Mouse (Mus musculus) MEL (cell line): ENCODE measurements around the gene Fundc1. TPM values are rescaled to one million over a fixed set of nuclear protein-coding genes. Genes with fewer than 3 reads are reported as not detected.

Experiments
- DNase-seq: peaks from one replicate; pipeline ENCODE4 v3.0.0; 2011; ENCODE audit warnings: low read depth, low spot score
- H3K27ac ChIP-seq: 2 replicates; pipeline ENCODE4 v1.5.1; 2012; ENCODE audit warnings: low read depth, mild to moderate bottlenecking, control low read depth, low read length, moderate library complexity; ENCODE audit not compliant: control insufficient read depth
- H3K27me3 ChIP-seq, 2 experiments: fragments of 150-350 bp in 1 of 2; sonication (generic) in 1 of 2; 2 replicates each; pipeline ENCODE4 v1.6.1; 2012; ENCODE audit warnings: low read length in 2 of 2, mild to moderate bottlenecking in 2 of 2, improper control_type of control experiment in 1 of 2, moderate library complexity in 1 of 2; ENCODE audit not compliant: insufficient read depth in 2 of 2, control insufficient read depth in 1 of 2
- H3K36me3 ChIP-seq, 2 experiments: 2 replicates each; pipeline ENCODE4 v1.6.1; 2012 to 2014; ENCODE audit warnings: low read length in 2 of 2, improper control_type of control experiment in 1 of 2, inconsistent platforms in 1 of 2, mild to moderate bottlenecking in 1 of 2; ENCODE audit not compliant: insufficient read depth in 2 of 2, control insufficient read depth in 1 of 2
- H3K4me1 ChIP-seq, 2 experiments: fragments of 150-350 bp in 1 of 2; sonication (generic) in 1 of 2; 2 replicates each; pipeline ENCODE4 v1.6.1; 2012; ENCODE audit warnings: low read length in 2 of 2, improper control_type of control experiment in 1 of 2, mild to moderate bottlenecking in 1 of 2; ENCODE audit not compliant: insufficient read depth in 2 of 2, control insufficient read depth in 1 of 2
- H3K4me3 ChIP-seq, 2 experiments: fragments of 150-350 bp in 1 of 2; sonication (generic) in 1 of 2; 2 replicates each; pipeline ENCODE4 v1.5.1; 2012; ENCODE audit warnings: low read depth in 2 of 2, low read length in 2 of 2, mild to moderate bottlenecking in 2 of 2, moderate library complexity in 2 of 2, control low read depth in 1 of 2, improper control_type of control experiment in 1 of 2; ENCODE audit not compliant: control insufficient read depth in 1 of 2, insufficient read depth in 1 of 2
- H3K79me2 ChIP-seq: 2 replicates; pipeline ENCODE4 v1.6.1; 2012; ENCODE audit warnings: mild to moderate bottlenecking, low read length, moderate library complexity; ENCODE audit not compliant: control insufficient read depth, poor library complexity, insufficient read depth
- H3K9ac ChIP-seq: 2 replicates; pipeline ENCODE4 v1.6.1; 2012; ENCODE audit warnings: low read depth, mild to moderate bottlenecking, control low read depth, low read length, moderate library complexity; ENCODE audit not compliant: control insufficient read depth, poor library complexity, severe bottlenecking
- H3K9me3 ChIP-seq: fragments of 150-350 bp; sonication (generic); replicated peaks from 2 replicates; pipeline ENCODE4 v1.6.1; 2012; ENCODE audit warnings: mild to moderate bottlenecking, low read length, improper control_type of control experiment, moderate library complexity; ENCODE audit not compliant: insufficient read depth
- BHLHE40 ChIP-seq: IDR thresholded peaks from 2 replicates; pipeline ENCODE4 v1.6.1; 2012; ENCODE audit warnings: low read depth, mild to moderate bottlenecking, inconsistent platforms, low read length, improper control_type of control experiment, borderline replicate concordance
- CHD1 ChIP-seq: IDR thresholded peaks from 2 replicates; pipeline ENCODE4 v1.6.1; 2012; ENCODE audit warnings: low read depth, mild to moderate bottlenecking, inconsistent platforms, low read length, improper control_type of control experiment
- CHD2 ChIP-seq: IDR thresholded peaks from 2 replicates; pipeline ENCODE4 v1.6.1; 2011; ENCODE audit warnings: low read length, improper control_type of control experiment
- CTCF ChIP-seq, 3 experiments: IDR thresholded peaks in 2 of 3; conservative IDR thresholded peaks in 1 of 3; 2 replicates each; pipeline ENCODE4 v1.5.1; 2011 to 2012; ENCODE audit warnings: low read length in 3 of 3, low read depth in 2 of 3, mild to moderate bottlenecking in 2 of 3, improper control_type of control experiment in 1 of 3, inconsistent platforms in 1 of 3, mixed read lengths in 1 of 3, moderate library complexity in 1 of 3; ENCODE audit not compliant: control insufficient read depth in 1 of 3, insufficient read depth in 1 of 3, poor library complexity in 1 of 3, severe bottlenecking in 1 of 3
- E2F4 ChIP-seq: IDR thresholded peaks from 2 replicates; pipeline ENCODE4 v1.6.1; 2011; ENCODE audit warnings: low read depth, low read length, improper control_type of control experiment, borderline replicate concordance
- ELF1 ChIP-seq: IDR thresholded peaks from 2 replicates; pipeline ENCODE4 v1.6.1; 2014; ENCODE audit warnings: low read depth, mild to moderate bottlenecking, inconsistent platforms, low read length, improper control_type of control experiment, moderate library complexity
- EP300 ChIP-seq, 2 experiments: IDR thresholded peaks; 2 replicates each; pipeline ENCODE4 v1.6.1; 2011; ENCODE audit warnings: improper control_type of control experiment in 2 of 2, low read length in 2 of 2, low read depth in 1 of 2, mild to moderate bottlenecking in 1 of 2
- ETS1 ChIP-seq: IDR thresholded peaks from 2 replicates; pipeline ENCODE4 v1.6.1; 2012; ENCODE audit warnings: low read depth, mild to moderate bottlenecking, inconsistent platforms, low read length, improper control_type of control experiment, moderate library complexity
- GATA1 ChIP-seq: IDR thresholded peaks from 2 replicates; pipeline ENCODE4 v1.6.1; 2011; ENCODE audit warnings: low read depth, low read length, improper control_type of control experiment
- HCFC1 ChIP-seq: IDR thresholded peaks from 2 replicates; pipeline ENCODE4 v1.6.1; 2012; ENCODE audit warnings: low read depth, mild to moderate bottlenecking, inconsistent platforms, low read length, improper control_type of control experiment, moderate library complexity
- JUND ChIP-seq: IDR thresholded peaks from 2 replicates; pipeline ENCODE4 v1.6.1; 2011; ENCODE audit warnings: low read depth, mild to moderate bottlenecking, improper control_type of control experiment, low read length
- KAT2A ChIP-seq: conservative IDR thresholded peaks from 2 replicates; pipeline ENCODE4 v1.6.1; 2012; ENCODE audit warnings: low read depth, low read length, improper control_type of control experiment, inconsistent platforms
- MAFK ChIP-seq: IDR thresholded peaks from 2 replicates; pipeline ENCODE4 v1.6.1; 2011; ENCODE audit warnings: low read depth, mild to moderate bottlenecking, low read length, improper control_type of control experiment, borderline replicate concordance
- MAX ChIP-seq: IDR thresholded peaks from 2 replicates; pipeline ENCODE4 v1.6.1; 2011; ENCODE audit warnings: low read length, improper control_type of control experiment
- MEF2A ChIP-seq: IDR thresholded peaks from 2 replicates; pipeline ENCODE4 v1.6.1; 2014; ENCODE audit warnings: low read depth, mild to moderate bottlenecking, inconsistent platforms, low read length, improper control_type of control experiment; ENCODE audit not compliant: poor library complexity, insufficient replicate concordance, severe bottlenecking; ENCODE audit errors: extremely low read depth
- MXI1 ChIP-seq: IDR thresholded peaks from 2 replicates; pipeline ENCODE4 v1.6.1; 2011; ENCODE audit warnings: mild to moderate bottlenecking, low read depth, low read length, improper control_type of control experiment
- MYB ChIP-seq: IDR thresholded peaks from 2 replicates; pipeline ENCODE4 v1.6.1; 2011; ENCODE audit warnings: mild to moderate bottlenecking, low read depth, low read length, improper control_type of control experiment
- MYC ChIP-seq: IDR thresholded peaks from 2 replicates; pipeline ENCODE4 v1.6.1; 2011; ENCODE audit warnings: low read depth, mild to moderate bottlenecking, low read length, improper control_type of control experiment, moderate library complexity
- NELFE ChIP-seq: IDR thresholded peaks from 2 replicates; pipeline ENCODE4 v1.6.1; 2011; ENCODE audit warnings: low read depth, low read length, improper control_type of control experiment
- NRF1 ChIP-seq: IDR thresholded peaks from 2 replicates; pipeline ENCODE4 v1.6.1; 2014; ENCODE audit warnings: low read depth, mild to moderate bottlenecking, inconsistent platforms, low read length, improper control_type of control experiment, moderate library complexity; ENCODE audit not compliant: poor library complexity, insufficient read depth, severe bottlenecking
- POLR2A ChIP-seq, 2 experiments: IDR thresholded peaks; 2 replicates each; pipeline ENCODE4 v1.6.1; 2011 to 2012; ENCODE audit warnings: low read length in 2 of 2, mild to moderate bottlenecking in 2 of 2, control low read depth in 1 of 2, improper control_type of control experiment in 1 of 2, low read depth in 1 of 2, moderate library complexity in 1 of 2; ENCODE audit not compliant: control insufficient read depth in 1 of 2, insufficient read depth in 1 of 2, poor library complexity in 1 of 2
- POLR2AphosphoS2 ChIP-seq: IDR thresholded peaks from 2 replicates; pipeline ENCODE4 v1.6.1; 2011; ENCODE audit warnings: low read length, improper control_type of control experiment
- POLR2AphosphoS5 ChIP-seq: IDR thresholded peaks from 2 replicates; pipeline ENCODE4 v1.6.1; 2012; ENCODE audit warnings: low read depth, borderline replicate concordance, mild to moderate bottlenecking, inconsistent platforms, low read length, moderate library complexity, mixed read lengths
- RAD21 ChIP-seq: IDR thresholded peaks from 2 replicates; pipeline ENCODE4 v1.6.1; 2011; ENCODE audit warnings: mild to moderate bottlenecking, low read depth, low read length, improper control_type of control experiment
- RCOR1 ChIP-seq: IDR thresholded peaks from 2 replicates; pipeline ENCODE4 v1.6.1; 2012; ENCODE audit warnings: low read depth, mild to moderate bottlenecking, inconsistent platforms, low read length, improper control_type of control experiment
- SIN3A ChIP-seq: IDR thresholded peaks from 2 replicates; pipeline ENCODE4 v1.6.1; 2012; ENCODE audit warnings: low read length, improper control_type of control experiment, inconsistent platforms
- SMC3 ChIP-seq: IDR thresholded peaks from 2 replicates; pipeline ENCODE4 v1.6.1; 2011; ENCODE audit warnings: low read depth, low read length, improper control_type of control experiment
- TAL1 ChIP-seq: IDR thresholded peaks from 2 replicates; pipeline ENCODE4 v1.6.1; 2012; ENCODE audit warnings: mild to moderate bottlenecking, inconsistent platforms, low read length, moderate library complexity, mixed read lengths
- USF1 ChIP-seq: IDR thresholded peaks from 2 replicates; pipeline ENCODE4 v1.6.1; 2014; ENCODE audit warnings: low read depth, mild to moderate bottlenecking, inconsistent platforms, low read length, improper control_type of control experiment, moderate library complexity
- USF2 ChIP-seq, 2 experiments: IDR thresholded peaks; 2 replicates each; pipeline ENCODE4 v1.6.1; 2011 to 2012; ENCODE audit warnings: improper control_type of control experiment in 2 of 2, low read length in 2 of 2, borderline replicate concordance in 1 of 2, inconsistent platforms in 1 of 2, low read depth in 1 of 2, mild to moderate bottlenecking in 1 of 2; ENCODE audit not compliant: insufficient read depth in 1 of 2
- ZC3H11A ChIP-seq: IDR thresholded peaks from 2 replicates; pipeline ENCODE4 v1.6.1; 2012; ENCODE audit warnings: low read depth, mild to moderate bottlenecking, inconsistent platforms, low read length, improper control_type of control experiment
- ZKSCAN1 ChIP-seq: IDR thresholded peaks from 2 replicates; pipeline ENCODE4 v1.6.1; 2012; ENCODE audit warnings: low read depth, mild to moderate bottlenecking, inconsistent platforms, low read length, improper control_type of control experiment, moderate library complexity
- ZMIZ1 ChIP-seq: IDR thresholded peaks from 2 replicates; pipeline ENCODE4 v1.6.1; 2012; ENCODE audit warnings: low read depth, mild to moderate bottlenecking, inconsistent platforms, low read length, improper control_type of control experiment, moderate library complexity
- ZNF384 ChIP-seq: IDR thresholded peaks from 2 replicates; pipeline ENCODE4 v1.6.1; 2012; ENCODE audit warnings: low read depth, mild to moderate bottlenecking, inconsistent platforms, low read length, improper control_type of control experiment
- polyA plus RNA-seq, 2 experiments: library from polyadenylated mRNA; stranded (reverse) in 1 of 2; unstranded in 1 of 2; fragments of >175 nt in 1 of 2; fragments of >200 nt in 1 of 2; gene quantifications; 2 replicates each; pipeline versions ENCODE4 v1.2.1 to v1.2.4; 2012; ENCODE audit warnings: low replicate concordance in 2 of 2, low read depth in 1 of 2; ENCODE audit not compliant: insufficient read length in 2 of 2, insufficient read depth in 1 of 2, missing spikeins in 1 of 2
- total RNA-seq: library from RNA; depleted of rRNA; stranded (reverse); fragments of 300-350 nt; gene quantifications from 2 replicates; pipeline ENCODE4 v1.2.3, GENCODE M21; 2012

Gene Fundc1
- total and polyA plus RNA-seq, 3 experiments, result 18.3 to 29.4 TPM; not detected in 1

DNA sequence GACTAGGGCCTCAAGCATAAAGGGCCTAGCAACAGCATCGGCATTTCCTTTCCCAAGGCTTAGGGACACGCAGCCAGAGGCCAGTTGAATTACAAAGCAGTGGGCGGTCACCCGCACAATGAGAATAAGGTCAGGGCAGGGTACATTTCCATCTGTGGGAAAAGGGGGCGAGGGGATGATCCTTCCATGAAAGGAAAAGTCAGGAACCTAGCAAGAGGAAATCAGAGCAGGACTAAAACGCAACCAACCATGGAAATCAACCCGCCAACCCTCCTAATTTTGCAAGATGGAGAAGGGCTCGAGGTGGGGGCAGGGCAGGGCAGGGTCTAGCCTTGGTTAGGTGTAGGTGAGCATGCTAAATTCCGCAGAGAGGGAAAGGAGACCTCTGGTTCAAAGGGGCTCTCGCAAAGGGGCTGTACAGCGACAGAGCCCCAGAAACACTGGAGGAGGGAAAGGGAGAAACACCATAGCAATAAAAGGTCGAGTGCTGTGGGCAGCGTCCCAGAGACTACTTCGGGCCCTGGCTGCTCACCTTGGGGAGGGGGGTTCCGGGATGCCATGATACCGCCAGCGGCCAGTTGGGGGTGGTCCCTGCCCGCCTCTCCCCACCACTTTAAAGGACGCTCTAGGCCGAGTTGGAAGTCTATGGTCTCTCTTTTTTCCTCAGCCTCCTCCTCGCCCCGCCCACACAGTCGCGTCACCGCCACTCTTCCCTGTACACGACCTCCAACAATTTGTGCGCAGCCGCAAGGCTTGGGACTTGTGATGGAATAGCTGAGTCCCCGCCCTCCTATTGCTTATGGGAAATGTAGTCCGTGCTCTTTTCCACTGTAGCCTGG is at the start of gene Fundc1 (continued):
- TF ChIP-seq TAL1 (no peak), RAD21 (no peak), CHD2 (no peak), SMC3 (no peak), KAT2A (peak; percentile 75; the same call in 1 of the 2 replicates)

DNA sequence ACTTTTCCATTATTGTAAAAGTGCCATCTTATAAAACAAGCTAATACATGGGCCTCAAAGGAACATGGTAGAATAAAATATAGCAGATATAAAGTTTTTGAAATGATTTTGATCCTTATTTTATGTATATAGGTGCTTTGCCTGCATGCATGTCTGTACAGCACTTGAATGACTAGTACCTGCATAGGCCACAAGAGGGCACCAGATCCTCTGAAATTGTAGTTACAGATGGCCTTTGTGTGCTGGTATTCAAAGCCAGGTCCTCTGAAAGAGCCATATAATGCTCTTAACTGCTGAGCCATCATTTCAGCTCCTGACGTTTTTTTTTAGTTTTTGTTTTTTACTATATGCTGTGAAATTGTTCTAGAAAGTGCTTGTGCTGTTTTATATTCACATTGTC is 39.1 kb upstream of the Fundc1 start:
- Histone ChIP-seq H3K4me1 (no peaks in the 10 kb centered on the region), H3K27ac (no peak overlapping the region), H3K79me2 (no peaks in the 10 kb centered on the region), H3K4me3 (no peak overlapping the region), H3K36me3 (no peaks in the 10 kb centered on the region), H3K27me3 (no peaks in the 10 kb centered on the region), H3K9ac (no peak overlapping the region), H3K9me3 (no peaks in the 10 kb centered on the region)
- DNase-seq, result peak; percentile 39
- TF ChIP-seq RAD21 (peak; percentile 58), MYC (no peak), USF1 (no peak), POLR2AphosphoS2 (no peak), MXI1 (no peak), ZNF384 (no peak), E2F4 (no peak), ZMIZ1 (no peak), CHD1 (no peak), MEF2A (no peak), TAL1 (no peak), POLR2A (IDR thresholded peaks at IDR 0.05; ENCODE audit: control insufficient read depth in 1 of 2, insufficient read depth in 1 of 2, low read depth in 1 of 2, low read length in 2 of 2, poor library complexity in 1 of 2) (no peak), POLR2AphosphoS5 (no peak), GATA1 (no peak), ZC3H11A (0 out of 2 replicates have a peak, but pooled peaks have one; percentile 15), NELFE (no peak), MAFK (no peak), KAT2A (no peak), JUND (no peak), SMC3 (peak; percentile 55), RCOR1 (no peak), CTCF (IDR thresholded peaks at IDR 0.05 in 2 of 3, conservative IDR thresholded peaks at IDR 0.05 in 1 of 3; ENCODE audit: control insufficient read depth in 1 of 3, insufficient read depth in 1 of 3, low read depth in 2 of 3, low read length in 3 of 3, poor library complexity in 1 of 3, severe bottlenecking in 1 of 3) (peak; percentile 14 to 54 (median 19); a peak in 2 of 6 replicates), ETS1 (no peak), USF2 (IDR thresholded peaks at IDR 0.05; ENCODE audit: borderline replicate concordance in 1 of 2, insufficient read depth in 1 of 2, low read depth in 1 of 2, low read length in 2 of 2) (no peak), EP300 (IDR thresholded peaks at IDR 0.05; ENCODE audit: low read depth in 1 of 2, low read length in 2 of 2) (no peak), SIN3A (no peak), ELF1 (no peak), HCFC1 (no peak), ZKSCAN1 (no peak), BHLHE40 (no peak), NRF1 (no peak), MYB (no peak), MAX (no peak)
